Mouse (Mus musculus) R1 (cell line): ENCODE data around the gene Slc22a8.

Experiments used
- DNase-seq: peaks from one replicate; pipeline ENCODE4 v3.0.0-alpha.2; 2018; ENCODE audit warnings: low read depth, low spot score

Slc22a8 gene

DNA sequence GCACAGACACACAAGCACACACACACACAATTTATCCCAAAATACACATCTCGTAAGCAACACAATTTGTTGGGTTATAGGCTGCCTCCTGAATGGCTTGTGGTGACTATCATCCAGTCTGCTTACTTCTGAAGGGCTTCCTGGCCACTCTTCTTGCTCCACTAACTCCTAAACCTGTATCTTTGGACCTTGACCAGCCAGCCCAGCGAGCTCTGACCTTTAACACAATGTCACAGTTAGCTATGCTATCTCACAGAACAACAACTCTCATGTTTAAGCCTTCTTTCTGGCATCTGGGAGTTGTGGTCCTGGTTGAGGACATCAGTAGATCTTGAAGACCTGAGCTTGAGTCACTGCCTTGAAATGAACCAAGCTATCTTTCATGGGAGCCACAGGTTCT lies 8.2 kb downstream of the Slc22a8 start:
- DNase-seq, result no peak

DNA sequence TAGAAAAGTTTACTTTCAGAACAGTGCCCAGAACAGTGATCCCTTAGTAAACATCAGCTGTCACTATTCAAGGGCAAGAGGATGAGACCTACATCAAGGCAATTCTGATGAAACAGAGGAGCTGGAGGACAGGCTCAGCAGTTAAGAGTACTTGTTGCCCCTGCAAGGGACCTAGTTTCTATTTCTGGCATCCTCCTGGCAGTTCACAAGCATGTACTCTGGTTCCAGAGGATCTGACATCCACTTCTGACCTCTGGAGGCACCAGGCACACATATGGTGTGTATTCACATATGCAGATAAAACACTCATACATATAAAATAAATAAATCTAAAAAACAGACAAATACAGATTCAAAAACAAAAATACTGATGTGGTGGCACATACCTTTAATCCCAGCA lies 10.9 kb downstream of the Slc22a8 start:
- DNase-seq, result no peak

DNA sequence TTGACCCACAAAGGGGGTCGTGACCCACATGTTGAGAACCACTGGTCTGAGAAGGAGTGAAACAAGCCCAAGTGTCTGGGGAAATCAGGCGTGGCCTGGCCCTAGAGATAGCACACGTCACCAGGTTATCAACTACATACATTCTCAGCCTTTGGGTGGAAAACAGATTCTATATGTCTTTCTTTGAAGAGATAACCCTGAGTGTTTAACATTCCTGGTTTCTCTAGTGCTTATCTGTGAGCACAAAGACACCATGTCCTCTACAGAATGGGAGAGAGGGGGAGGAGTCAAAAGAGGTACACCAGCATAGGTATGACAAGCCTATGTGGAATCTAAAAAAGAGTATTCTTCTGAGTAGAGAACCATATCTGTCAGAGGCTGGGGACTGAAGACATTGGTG lies 11.9 kb downstream of the Slc22a8 start:
- DNase-seq, result no peak

DNA sequence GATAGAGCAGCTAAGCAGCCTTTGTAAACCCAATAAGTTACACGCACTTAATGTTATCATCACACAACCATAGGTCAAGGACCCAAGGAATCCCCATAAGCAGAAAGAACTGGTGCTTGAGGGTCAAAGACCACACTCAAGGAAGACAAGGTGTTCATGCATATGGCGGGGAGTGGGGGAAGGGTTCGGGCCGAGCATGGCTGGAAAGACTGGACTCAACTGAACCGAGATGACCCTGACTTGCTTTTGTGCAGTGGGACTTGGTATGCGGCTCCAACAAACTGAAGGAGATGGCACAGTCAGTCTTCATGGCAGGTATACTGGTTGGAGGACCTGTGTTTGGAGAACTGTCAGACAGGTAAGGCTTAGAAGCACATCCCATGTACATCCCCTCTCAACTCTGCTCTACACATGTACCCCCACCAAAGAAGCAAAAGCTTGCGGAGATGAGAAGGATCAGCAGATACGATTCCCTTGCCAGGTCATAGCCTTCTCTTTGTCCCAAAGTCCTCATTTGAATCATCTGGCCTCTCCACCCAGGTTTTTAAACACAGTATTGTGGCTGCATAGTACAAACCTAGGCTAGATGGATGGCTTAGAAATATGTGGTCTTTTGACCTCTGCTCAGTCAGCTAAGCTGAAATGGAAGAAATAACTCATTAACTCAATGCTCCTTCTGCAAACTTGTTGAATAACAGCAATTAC lies 13.6 kb downstream of the Slc22a8 start:
- no peak for DNase-seq

GRCm38 (mm10) chr19:8605241-8605558 lies 14.1 kb downstream of the Slc22a8 start:
- DNase-seq, result no peak

DNA sequence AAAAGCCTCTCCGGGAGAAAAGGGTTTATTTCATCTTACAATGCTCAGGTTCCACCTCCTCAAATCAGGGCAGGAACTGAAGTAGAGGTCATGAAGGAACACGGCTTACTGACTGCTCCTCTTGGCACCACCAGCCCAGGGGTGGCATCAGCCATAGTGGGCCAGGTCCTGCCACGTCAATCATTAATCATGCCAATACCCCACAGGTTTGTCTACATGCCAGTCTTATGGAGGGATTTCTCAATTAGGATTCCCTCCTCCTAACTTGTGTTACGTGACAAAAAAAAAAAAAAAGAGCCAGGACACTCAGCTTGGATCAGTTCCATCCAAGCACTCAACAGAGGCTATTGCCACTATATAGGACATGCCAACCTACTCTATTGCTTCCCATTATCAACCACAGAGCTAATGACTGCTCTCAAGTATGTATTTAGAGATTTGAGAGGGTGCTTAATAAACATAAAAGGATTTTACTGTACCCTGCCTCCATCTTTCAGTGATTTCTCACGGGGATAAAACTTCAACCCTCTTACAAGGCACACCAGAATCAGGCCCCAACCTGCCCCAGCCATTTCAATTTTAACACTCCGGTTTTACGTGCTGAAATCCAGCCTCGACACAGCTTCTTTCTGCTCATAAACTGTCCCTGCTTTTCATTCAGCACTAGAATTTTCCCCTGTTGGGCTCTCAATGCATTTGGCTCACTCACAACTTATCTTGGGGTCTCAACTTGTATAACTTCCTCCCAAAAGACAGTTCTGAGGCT lies 20.5 kb downstream of the Slc22a8 start:
- no peak for DNase-seq

DNA sequence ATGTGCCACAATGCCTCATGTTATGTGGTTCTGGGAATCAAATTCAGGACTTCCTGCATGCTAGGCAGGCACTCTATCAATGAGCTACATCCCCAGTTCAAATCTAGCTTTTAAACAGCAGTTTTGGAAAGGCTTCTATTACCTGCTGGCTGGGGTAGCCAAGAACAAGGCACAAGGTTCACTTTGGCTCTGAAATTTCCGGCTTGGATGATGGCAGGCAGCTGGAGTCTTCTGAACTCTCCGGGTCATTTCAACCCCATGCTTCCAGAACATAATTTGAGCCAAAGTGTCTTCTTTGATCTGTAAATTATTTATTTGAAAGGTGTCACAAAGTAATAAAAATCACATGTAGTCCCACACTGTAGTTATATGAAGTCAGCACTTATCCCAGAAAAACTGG lies 22.1 kb downstream of the Slc22a8 start:
- DNase-seq, result no peak

DNA sequence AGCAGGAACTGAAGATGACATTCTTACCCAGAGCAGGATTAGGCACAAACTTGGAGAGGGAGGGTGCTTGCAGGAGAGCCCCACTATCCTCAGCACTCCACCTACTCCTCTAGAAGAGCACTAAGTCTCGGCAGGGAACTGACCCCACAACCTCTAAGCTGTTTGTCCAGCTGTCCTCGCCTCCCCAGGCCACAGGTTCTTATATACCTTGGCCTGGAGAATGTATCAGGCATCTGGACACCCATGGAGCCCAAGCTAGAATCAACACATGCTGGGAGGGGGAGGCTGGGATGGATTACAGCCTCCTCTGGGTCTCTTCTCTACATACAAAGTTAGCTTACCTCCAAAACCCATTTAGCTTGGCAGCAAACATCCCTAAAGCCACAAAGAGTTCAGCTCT lies 23.3 kb downstream of the Slc22a8 start:
- no peak for DNase-seq

DNA sequence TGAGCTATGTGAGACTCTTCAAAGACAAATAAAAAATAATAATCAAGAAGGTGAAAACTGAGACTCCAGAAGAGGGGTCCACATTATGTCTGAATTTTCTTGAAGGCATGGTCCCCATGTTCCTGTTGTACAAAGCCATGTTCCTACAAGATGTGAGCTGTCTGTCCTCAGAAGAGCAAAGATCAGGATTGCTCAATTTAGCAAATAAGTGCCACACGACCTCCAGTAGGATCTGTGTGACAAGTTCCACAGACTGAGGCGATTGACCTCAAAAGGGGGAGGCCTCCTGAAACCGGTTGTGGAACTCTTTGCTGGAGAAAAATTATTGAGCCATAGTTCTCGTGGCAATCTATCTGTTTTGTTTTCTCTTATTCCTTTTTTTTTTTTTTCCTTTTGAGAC lies 25.3 kb downstream of the Slc22a8 start:
- no peak for DNase-seq

DNA sequence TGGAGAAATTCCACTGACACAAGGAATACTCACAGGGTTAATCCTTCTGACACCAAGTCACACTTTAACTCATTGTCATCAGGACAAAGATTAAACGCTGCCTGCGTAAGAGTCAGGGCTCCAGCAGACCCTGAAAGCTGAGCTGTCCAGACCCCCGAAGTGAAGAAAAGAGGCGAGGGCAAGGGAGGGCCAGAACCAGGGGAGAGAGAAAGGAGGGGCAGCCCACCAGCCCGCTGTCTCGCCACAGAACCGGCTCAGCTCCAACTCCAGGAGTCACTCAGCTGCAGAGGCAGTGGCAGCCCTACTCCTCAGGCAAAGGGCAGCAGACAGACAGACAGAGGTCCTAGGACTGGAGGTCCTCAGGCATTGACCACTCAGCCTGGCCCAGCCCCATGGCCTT lies 26.9 kb downstream of the Slc22a8 start, which contains the start of gene Slc22a6:
Gene Slc22a6, plus strand, starts transcription at position 136 of the 400 bp plus-strand sequence.
- no peak for DNase-seq

DNA sequence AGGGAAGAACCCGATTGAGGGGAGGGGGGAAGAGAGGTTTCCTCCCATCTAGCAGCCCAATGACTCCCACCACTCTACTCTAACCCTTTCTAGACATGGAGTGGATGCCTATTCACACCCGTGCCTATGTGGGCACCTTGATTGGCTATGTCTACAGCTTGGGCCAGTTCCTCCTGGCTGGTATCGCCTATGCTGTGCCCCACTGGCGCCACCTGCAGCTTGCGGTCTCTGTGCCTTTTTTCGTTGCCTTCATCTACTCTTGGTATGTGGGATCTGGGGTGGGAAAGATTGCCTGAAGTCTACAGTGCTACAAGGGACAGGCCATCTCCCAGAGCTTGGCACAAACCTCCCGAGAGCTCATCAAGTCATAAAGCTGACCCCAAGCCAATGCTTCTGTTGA lies 30.0 kb downstream of the Slc22a8 start:
- DNase-seq, result no peak

DNA sequence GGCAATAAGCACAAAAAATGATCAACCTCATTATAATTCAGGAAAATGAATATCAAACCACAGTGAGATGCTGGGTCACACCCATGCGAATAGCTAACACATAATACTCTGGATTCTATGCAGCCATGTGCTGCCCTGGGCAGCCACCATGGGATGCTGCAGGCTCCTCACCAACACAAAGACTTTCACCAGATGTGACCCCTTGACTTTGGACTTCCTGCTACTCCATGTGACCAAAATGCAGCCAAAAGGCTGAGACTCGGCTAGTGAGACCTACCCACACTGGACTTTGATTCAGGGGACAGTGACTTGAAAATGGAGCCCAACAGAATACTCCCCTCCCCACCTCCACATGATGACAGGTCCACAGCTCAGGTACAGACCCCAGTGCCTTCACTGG lies 39.2 kb downstream of the Slc22a8 start:
- DNase-seq, result no peak

GRCm38 (mm10) chr19:8630826-8631225 lies 39.8 kb downstream of the Slc22a8 start:
- no peak for DNase-seq

GRCm38 (mm10) chr19:8632029-8632428 lies 41.0 kb downstream of the Slc22a8 start:
- DNase-seq, result no peak

DNA sequence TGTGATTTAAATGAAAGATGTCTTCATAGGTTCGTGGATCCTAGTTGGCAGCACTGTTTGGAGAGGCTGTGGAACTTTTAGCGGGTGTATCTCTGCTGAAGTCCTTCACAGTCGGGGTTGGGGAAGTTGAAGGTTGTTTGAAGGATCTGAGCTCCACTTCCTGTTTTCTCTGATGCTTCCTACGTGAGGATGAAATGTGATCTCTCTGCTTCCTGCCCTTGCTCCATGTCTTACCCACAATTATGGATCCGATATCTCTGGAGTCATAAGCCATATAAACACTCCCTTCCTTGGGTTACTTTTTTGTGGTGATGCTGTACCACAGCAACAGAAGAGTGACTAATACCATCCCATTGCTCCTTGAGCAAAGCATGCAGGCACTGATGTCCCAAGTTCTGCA lies 51.0 kb downstream of the Slc22a8 start:
- no peak for DNase-seq

- no peak for DNase-seq
These were observed 55.3 kb downstream of the Slc22a8 start for GRCm38 (mm10) chr19:8646393-8646792.

DNA sequence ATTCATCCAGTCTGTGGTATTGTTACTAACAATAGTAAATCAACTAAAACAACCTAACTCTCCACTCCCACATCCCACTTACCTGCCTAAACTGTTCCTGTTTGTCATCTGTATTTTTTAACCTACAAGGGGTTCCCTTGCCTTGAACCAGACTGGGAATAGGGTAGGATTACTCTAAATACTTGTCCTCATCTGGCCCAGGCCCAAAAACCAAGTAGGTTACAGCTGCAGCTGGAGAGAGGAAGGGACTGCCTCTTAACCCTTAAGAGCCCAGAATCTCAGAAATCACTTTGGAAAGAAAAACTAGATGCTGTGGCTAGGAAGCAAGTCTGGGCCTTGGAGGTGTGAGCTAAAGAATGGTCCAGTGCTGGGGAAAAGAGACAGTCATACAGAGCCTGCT lies 64.8 kb downstream of the Slc22a8 start:
- no peak for DNase-seq

DNA sequence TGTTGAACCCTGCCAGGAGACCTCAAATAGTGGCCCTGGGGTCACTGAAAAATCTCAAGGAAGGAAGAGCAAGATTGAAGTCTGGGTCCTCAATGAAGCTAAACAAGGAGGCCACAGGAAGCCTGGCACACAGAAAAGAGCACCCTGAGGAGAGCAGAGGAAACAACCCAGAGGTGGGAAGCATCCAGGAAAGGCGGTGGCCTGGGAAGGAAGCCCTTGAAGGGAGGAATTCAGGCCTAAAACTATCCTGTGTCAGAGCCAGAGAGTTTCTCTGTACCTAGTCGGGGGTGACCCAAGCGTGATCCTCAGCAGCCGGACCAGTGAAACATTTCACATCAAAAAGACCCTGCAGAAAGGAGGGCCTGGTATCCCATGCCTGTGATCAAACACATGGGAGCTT lies 65.3 kb downstream of the Slc22a8 start:
- DNase-seq, result no peak
